Mouse (Mus musculus): ENCODE data around the gene Arid1b.

Arid1b gene

DNA sequence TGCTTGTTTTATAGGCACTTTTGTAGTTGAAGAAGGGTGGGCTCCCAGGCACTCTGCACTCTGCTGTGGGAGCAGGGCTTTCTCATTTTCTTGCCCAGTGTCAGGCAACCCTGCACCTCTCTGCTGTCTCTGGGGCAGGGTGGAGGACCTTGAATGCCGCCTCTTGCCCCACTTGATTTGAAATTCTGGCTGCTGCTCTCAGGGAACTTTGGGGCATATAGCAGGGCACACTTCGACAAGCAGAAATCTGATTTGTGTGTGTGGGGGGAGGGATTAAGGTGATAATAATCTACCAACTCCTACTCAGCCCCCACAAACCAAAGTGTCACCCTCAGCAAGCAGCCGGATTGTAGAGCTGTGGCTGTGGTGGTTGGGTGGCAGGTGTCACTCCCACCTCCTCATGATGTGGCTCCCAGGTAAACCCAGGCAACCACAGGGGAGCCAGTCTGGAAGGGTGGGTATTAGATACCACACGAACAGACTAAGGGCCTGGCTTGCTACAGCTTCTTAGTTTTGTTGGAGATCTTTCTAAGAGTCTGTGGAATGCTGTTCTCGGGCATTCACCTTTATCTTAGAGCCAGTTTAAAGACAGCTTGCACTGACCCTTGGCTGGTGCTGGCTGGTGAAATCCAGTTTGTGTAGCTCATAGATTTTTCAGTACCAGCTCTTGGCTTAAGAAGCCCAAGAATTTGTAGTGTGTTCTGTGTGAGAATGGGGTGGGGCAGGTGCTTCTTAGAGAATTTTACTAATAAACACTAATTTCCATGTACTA is 131.1 kb downstream of the Arid1b start:
- DNase-seq, result no peak

DNA sequence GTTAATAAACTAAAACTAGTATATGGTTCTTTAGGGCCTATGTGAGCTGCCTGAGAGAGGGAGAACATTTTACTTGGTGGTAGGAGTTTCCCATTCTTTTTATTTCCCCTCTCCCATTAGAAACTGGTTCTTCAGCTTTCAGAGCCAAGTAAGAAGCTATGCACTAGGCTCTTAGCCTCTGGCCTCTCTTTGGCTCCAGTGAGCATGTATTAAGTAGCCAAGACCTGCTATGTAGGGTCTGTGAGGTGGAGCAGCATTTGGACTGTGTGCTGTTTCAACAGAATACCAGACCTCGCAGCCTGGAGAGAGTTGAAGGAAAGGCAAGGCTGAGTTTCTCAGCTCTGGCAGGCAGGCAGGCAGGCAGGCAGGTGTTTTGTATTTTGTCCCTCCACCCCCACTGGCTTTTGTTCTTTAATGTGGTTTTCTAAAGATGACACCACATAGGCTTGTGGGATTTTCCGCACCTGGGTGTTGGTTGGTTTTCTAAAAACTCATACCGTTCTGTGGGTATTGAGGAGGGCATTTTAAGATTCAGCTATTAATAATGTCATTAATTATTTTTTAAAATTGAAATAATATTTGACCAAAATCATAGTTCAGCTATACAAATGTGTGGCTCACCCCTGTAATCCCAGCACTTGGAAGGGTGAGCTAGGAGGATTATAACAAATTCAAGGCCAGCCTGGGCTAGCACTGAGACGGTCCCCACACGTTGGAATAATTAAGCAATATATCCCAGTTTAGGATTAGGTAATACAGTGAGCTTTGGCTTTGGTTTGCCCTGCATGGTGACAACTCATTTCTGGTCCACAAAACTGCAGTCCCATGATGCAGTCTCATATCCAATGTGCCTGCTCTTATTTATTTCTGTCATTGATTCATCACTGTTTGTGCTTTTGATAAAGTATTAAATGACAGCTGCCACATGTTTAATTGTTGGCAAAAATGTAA is 132.0 kb downstream of the Arid1b start:
- DNase-seq, result no peak

DNA sequence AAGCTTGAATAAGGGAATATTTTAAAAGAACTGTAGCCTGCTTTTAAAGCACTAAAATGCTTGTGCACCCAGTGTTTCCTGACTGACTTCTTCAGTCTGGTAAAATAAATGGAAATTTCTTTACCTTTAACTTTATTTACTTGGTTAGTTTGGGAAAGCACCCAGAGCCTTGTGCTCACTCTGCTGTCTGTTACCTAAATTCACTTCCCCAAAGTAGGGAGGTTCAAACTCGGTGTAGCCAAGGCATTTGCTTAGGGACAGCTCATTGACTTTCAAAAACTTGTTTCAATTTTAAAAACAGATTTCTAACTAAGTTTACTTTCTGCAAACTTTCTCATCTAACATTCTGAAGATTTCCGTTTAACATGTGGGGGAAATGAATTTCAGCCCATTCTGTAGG is 135.5 kb downstream of the Arid1b start:
- DNase-seq, result no peak

DNA sequence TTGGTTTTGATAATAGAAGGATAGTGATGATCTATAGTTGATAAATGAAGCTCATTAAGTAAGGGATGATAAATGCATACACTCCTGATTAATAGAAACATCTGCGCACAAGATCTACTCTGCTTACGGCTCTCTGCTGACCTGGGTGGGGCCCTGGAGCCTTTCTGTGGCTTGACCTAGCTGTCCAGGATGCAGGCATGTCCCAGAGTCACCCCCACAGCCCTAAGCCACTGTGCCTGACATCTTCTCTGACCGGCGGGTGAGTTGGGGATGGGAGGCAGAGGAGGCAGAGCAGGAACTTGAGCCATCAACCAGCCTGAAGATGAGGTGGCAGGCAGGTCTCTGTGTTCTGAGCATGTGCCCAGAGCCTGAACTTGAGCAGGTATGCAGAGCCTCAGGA is 136.0 kb downstream of the Arid1b start:
- DNase-seq, result no peak

DNA sequence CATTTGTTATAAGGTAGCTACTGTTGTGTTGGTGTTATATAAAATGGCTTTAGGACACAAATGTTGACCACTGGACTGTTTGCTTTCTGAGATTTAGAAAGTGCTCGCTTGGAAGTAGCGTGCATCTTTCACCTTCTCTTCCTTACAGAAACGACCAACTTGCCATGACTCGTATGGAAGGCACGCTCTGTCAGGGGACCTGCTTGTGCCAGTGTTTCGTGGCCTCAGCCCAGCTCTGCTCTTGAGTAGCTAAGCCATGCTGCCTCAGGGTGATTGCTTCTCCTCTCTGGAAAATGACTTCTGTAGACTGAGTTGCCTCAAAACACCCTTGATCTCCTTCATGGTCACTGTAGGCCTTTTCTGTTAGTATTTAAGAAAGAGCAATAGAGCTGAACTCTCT is 137.6 kb downstream of the Arid1b start:
- DNase-seq, result no peak

DNA sequence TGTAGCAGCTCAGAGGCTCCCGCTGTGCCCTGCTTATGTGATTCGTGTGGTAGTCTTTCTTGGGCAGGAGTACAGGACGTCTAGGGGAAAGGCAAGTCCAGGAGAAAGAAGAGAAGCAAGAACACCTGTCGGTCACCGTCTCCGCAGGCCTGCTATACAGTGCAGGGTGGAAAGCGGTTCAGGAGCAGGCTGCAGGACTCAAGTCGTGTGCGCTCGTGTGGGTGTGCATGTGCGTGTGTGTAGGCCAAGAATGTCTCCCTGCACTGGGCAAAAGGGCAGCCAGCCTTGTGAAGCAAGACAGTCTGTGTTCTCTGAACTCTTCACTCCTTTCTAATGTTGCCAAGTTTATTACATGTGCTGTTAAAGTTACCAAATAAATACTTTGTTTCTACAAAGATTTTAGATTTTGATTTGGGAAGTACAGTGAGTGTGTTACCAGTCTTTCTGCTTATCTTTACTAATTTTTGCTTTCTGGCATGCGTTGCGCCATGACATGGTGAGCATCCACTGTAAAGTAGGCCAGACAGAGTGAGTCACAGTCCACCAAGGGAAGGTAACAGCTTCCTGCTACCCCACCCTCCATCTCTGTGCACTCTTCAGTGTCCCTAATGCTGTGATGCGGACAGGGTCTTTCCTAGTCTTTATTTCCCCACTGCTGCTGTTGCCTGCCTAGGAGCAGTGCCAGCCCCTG is 138.3 kb downstream of the Arid1b start:
- DNase-seq, result no peak

DNA sequence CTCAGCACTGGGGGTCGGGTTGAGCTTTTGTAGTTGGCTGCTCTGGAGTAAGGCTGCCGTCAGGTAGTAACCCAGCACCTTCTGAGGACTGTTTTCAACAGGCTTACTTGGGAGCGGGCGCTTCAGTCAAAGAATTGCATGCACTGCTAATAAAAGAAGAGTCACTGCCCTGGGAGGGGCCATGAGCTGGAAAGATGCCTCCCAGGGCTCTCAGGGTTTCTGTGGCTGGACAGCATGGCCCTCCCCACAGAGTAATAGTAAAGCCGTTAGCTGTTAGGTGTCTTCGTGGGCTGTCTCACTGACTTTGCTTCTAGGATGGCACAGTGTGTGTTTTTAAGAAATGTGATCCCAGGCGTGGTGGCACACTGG is 138.8 kb downstream of the Arid1b start:
- DNase-seq, result no peak

DNA sequence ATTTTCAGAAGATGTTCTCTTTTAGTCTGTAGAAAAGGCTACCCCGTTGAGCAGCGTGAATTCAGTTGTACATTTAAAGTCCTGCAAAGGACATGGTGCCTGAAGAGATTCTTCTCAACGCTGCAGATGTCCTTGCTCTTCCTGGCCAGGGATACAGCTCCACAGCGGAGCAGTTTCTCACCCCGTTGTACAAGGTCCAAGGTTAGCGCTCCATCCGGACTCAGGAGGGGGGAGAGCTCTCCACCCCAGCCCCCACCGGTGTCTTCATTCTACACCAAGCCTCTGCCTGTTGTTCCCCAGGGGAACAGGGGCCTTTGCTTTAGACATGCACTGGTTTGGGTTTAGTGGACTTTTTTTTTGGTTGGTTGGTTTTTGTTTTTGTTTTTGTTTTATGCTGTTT is 139.7 kb downstream of the Arid1b start:
- DNase-seq, result no peak

DNA sequence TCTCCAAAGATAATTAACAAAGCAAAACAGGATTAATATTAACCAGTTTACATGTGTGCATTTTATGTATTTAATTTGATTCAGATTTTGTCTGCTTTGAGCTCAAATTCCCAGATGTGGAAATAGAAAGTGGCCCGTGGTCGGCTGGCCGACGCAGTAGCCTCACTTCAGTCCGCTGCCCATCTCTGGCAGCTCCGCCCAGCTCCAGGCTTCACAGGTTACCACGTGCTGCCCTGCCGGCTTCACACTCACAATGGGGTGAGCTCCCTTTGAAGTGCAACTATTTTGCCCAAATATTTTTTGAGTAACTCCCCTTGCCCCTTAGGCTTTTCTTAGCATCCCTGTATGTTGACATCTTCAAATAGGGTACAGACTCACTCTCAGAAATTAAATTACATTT is 140.1 kb downstream of the Arid1b start:
- DNase-seq, result no peak

DNA sequence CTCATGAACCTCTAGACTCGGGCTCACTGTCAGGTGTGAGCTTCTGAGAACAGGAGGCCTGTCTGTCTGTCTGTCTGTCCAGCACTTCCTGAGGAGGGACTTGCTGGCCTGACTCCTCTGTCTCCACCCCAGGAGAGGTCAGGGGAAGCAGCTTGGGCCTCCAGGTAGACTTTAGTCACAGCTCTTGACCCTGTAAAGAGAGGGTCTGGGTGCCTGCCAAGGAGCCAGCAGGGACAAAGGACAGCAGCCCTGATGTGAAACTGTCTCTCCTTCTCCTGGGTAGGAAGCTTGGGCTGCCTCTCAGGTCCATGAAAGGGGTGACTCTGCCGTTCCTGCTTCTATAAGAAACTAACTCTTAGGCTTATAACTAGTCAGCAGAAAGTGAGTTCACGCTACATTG is 143.8 kb downstream of the Arid1b start:
- DNase-seq, result no peak

DNA sequence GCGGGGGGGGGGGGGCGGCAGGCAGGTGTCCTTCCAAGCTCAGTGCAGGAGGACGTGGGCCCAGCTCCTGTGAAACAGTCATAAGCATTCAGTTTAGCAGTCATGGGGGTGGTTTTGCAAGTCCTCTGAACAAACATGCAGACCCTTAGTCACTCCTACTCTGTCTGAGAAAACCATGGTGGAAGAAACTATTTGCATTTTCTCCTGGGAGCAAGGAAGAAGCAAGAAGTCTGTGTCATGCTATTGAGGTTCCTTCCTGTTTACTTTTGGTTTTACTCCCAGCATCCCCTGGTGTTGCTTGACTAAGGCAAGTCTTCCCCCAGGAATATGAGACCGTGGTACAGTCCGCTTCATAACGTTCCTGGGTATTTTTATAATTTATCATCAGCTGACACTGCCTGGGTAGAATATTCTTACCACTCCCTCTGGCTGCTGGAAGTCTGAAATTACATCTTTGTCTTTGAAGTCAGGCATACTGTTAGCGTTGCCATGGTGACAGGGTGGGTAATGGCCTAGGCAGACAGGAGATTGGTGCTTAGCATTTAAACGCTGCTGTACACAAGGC is 144.6 kb downstream of the Arid1b start:
- DNase-seq, result peak; percentile 65

DNA sequence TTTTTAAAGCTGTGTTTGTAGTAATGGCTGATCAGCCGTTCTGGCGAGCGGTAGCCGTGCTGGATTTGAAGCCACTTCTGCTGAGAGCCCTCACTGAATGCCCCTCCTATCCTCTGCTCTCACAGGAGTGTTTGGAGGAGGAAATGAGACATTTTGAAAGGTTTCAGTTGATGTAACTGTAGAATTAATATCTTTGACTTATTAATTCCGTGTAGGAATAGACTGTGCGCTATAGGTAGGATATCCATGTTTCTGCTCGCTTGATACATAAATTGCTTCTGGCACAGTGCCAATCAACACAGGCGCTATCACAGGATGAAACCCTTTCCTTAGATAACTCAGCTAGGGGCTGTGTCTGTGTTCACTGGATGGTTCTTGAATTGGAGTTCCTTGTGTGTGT is 145.4 kb downstream of the Arid1b start:
- DNase-seq, result no peak

DNA sequence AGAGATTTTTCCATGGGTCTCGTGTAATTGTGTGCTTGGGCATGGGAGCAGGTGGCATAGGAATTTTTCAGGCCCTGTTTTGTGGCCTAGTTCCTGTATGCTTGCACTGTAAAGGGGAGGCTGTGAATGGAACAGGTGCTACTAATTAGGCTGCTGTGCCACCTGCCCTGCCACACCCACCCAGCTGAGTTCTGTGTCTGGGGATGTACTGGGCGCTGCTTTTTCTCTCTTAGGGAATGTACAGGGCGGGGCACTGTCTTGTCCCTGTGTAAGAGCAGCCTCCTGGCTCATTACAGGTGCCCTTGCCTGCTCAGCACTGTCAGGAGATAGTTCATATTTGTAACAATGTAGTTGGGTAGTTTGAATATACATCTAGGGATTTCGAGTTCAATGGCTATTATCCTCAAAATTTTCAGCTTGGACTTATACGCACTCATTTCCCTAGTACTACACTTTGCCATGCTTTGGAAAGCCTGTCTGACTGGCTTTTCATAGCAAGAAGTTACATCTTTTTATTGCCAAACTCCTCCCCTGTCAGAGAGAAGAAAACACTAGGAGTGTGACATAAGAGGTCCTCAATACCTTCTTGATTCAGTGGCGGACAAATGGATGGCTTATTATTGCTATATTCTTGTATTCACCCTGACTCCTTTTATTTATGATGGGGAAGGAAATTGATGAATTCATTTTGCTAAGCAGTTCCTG is 149.8 kb downstream of the Arid1b start:
- no peak for DNase-seq

DNA sequence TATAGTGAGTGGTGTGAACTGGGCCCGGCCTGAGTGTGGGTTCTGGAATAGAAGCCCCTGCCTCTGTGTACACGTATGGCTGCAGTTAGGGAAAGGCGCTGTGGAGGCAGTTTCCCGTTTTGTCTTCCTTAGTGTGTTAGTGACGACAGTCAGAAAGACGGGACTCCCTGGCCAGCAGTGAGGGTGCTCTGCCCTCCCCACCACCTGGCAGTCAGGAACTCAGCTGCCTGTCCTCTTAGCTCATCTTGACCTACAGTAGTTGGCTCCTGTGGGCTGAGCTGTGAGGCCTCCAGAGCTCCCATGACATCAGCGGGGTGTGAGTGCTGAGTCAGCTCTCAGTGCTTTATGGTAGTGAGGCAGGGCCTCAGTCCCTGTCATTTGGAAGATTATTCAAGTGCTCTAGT is 156.5 kb downstream of the Arid1b start:
- DNase-seq, result no peak

DNA sequence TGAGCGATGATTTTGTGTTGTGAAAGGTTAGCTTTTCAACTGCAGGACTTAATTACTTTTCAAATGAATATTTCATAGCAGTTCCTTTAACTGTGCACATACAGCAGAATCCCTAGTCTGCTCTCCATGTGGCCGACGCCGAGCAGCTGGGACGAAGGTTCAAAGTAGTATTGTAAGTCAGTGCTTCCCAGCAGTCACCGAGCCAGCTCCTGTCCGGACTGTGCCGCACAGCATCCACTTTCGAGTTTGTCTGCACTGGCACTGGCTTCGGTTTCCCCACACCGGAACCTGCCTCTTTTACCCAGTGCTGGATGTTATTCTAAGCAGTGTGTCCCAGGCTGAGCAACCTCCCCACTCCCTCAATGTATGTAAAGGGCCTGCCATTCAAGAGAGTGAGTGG is 157.7 kb downstream of the Arid1b start:
- DNase-seq, result no peak

DNA sequence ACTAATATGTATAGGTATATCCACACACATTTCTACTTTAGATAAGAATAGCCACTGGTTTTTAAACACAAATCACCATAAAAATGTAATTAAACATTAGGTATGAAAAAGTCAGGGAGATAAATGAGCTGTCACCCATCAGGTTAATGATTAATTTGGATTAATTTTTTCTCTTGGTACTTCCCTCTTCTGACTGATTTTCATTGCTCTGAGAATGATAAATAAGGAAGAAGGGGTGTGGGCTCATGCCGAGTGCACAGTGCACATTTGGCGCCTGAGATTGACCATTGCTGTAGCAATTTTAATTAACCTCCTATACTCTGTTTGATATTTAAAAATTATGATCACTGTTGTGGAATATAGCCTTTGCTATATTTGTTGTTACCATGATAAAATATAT is 159.3 kb downstream of the Arid1b start:
- no peak for DNase-seq

DNA sequence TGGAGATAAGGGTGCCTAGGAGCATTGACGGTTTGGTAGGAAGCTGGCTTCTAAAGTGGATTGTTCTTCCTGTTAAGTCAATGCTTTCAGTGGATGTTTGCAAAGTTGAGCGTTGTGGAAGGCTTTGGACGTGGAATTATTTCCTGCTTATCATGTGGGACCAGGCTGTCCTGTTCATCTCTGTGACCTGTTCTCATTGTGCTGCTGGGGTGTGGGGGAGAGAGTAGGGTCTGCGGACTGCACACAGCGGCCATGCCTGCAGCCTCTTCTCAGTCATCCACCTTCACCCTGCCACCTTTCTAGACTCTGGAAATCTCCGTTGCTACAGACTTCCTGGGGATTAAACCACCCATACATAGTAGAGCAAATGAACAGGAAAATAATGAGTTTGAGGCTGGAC is 160.2 kb downstream of the Arid1b start:
- DNase-seq, result no peak

DNA sequence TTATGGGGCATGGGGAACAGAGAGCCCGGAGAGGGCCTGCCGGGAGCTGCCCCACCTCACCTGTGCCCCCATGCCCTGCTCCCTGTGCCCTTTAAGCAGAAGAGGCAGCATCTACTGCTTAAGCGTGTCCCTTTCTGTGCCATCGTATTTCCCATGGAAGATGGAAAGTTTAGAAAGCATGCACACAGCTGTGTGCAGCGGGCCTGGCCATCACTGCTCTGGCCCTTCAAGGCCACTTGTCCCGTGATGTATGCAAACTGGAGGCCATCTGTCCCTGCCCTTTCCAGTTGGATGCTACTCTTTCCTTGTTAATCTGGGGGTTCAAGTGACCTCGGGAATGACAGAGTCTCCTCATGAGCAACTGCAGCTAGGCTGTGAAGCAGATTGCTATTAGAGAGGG is 163.5 kb downstream of the Arid1b start:
- DNase-seq, result no peak

DNA sequence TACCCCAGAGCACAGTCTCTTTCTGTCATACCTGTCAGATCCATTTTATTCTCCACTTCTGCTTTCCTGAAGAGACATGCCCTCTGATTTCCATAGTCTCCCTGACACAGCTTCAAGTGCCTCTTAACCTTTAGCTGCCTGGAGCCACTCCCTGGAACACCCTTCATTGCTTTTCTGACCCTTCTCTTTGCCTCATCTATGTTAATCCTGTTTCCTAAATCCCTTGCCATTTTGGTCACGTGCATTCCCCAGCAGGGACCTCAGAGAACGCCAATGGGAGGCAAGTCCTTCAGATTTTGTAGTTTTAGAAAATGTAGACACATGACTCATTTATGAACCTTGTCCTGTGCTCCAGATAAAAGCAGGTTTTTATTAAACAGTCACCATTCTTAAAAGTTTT is 168.4 kb downstream of the Arid1b start:
- DNase-seq, result no peak

DNA sequence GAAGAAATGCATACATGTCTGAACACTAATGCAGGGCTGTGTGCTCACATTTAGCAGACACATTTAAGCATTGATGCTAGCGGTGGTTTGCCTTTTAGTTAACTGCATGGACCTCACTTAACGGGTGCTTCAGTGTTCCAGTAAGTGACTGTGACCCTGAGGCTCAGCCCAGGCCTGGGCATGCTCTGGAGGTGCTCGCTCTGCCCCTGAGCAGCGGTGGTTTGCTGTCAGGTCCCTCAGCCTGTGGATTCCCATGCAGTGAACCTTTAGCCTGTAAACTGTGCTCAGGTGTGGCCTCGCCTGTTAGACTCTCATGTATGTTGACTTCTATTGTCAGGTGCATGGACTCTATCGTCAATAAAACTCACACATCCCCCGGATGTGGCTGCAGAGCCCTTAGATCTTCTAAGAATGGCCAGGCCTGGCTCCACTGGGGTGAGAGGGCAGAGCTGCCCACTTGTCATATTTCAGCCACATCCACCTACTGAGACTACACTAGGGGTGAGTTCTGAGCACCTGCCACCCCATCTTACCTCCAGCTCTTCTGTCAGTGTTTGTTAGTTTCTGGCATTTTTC is 169.2 kb downstream of the Arid1b start:
- DNase-seq, result no peak

DNA sequence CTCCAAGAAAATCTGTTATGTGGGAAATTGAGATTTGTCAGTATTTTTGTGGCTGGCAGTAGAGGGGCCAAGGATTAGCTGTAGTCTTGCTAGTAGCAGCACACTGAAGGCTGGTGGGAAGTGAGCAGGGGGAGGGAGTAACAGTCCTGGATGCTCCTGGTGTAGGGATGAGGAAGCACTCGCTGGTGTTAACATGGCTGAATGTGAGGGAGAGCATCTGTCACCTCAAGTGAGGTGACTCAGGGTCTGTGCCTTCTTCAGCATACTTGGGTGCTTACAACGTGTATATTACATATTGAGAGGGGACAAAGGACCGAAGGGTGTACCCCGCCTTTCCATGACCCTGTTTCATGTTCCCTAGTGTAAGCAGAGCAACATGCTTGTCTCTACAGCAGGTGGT is 170.7 kb downstream of the Arid1b start:
- no peak for DNase-seq

DNA sequence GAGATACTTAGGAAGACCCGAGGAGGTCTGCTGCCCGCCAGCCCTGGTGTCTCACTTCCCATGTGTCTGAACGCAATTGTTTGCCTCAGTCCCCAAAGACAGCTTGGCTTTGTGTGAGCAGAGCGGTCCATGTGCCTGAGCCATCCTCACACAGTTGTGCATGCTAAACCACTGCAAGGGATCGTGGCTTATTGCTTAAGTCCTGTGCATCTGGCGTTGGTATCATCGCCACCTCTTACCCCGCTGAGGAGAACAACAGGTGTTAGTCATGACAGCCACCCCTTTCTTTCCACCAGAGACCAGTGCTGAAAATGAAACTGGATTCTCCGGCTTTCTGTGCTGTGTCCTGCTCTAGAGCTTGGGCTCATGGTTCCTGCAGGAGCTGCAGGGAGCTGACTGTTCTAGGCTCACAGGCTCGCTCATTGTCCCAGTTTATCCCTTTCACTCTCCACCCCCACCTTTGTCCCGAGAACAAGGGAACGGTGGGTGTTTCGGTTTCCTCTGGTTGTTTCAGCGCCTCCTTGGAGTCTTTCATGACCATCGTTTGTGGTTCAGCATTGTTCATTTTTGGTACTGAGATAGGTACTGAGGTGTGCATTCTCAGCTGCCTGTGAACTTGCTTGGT is 171.2 kb downstream of the Arid1b start:
- DNase-seq, result no peak

Data from right cerebral cortex, postnatal 25 days (tissue).